Mouse (Mus musculus) kidney, adult 2 months (tissue): ENCODE measurements around the gene Armh3.

ENCODE experiments used
- CTCF ChIP-seq: fragments of 200-500 bp; conservative IDR thresholded peaks from 2 replicates; pipeline ENCODE4 v1.5.1; 2011; ENCODE audit warnings: low read depth, mild to moderate bottlenecking, control low read depth, low read length, moderate library complexity, mixed read lengths; ENCODE audit not compliant: insufficient read depth, insufficient read length
- POLR2A ChIP-seq: fragments of 200-500 bp; IDR thresholded peaks from one replicate; pipeline ENCODE4 v1.6.1; 2011; ENCODE audit warnings: low read depth, low read length, control low read depth

GRCm38 (mm10) chr19:46036477-46037242 lies 38.4 kb upstream of the Armh3 start:
- TF ChIP-seq CTCF (peak; percentile 28; the same call in 1 of the 2 replicates), POLR2A (no peak)
